ENCODE assay signal across 14 mouse cellular contexts in the genomic region with DNA sequence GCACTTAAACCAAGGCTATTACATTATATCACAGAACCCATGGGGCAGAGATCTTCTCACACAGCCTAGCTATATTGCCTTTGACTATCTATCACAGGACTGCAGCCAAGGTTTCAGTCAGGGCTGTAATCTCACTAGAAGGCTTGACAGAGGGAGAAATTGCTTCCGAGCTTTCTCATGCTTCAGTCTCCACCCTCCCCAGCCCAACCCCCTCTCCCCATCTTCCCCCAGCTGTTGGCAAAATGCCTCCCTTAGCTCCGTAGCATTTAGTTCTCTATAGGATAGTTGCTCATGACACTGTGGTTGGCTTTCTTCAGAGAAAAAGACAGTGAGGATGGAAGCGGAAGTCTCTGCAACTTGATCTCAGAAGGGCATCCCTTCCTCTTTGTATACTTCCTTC. TPM values are rescaled to one million over a fixed set of nuclear protein-coding genes. Genes with fewer than 3 reads are reported as not detected.
A peak's percentile ranks its signal among the peaks of the same experiment; 100 is the strongest.
DNase-seq lines count a peak whose midpoint lies in the region; ATAC-seq and TF ChIP-seq lines count a peak whose summit lies in the region.
"Had no signal": no experiment of that assay in that cellular context is flagged by ENCODE, and none has a peak within 500 bp of the region (broad histone marks: within the 10 kb centered on the region; RNA-seq: fewer than 3 reads in every experiment).

No protein-coding gene starts in this region.

- no peaks in the 10 kb centered on the region for H3K27me3 ChIP-seq in kidney, adult 2 months (replicated peaks; ENCODE audit: control insufficient read depth, insufficient read depth, low read length)
- H3K27me3 ChIP-seq in kidney, embryonic 14.5 days (ENCODE audit: control insufficient read depth, insufficient read depth, low read length): no peaks in the 10 kb centered on the region
- H3K27me3 ChIP-seq in liver, adult 2 months (ENCODE audit: control insufficient read depth, insufficient read depth, low read length): no peaks in the 10 kb centered on the region
- H3K27me3 ChIP-seq: neural tube, embryonic 13.5 days had no signal

- H3K27ac ChIP-seq in kidney, adult 2 months (ENCODE audit: insufficient read depth, low read depth, low read length): no peak overlapping the region
- no peak overlapping the region for H3K27ac ChIP-seq in kidney, embryonic 14.5 days (ENCODE audit: low read depth, low read length)
- H3K27ac ChIP-seq in liver, adult 2 months (replicated peaks; ENCODE audit: insufficient read depth, low read depth, low read length): no peak overlapping the region
- H3K27ac ChIP-seq: neural tube, embryonic 13.5 days had no signal

- no peaks in the 10 kb centered on the region for H3K4me1 ChIP-seq in kidney, adult 2 months (ENCODE audit: control insufficient read depth, insufficient read depth, low read length)
- H3K4me1 ChIP-seq in kidney, embryonic 14.5 days (ENCODE audit: control insufficient read depth, insufficient read depth, low read length): no peaks in the 10 kb centered on the region
- H3K4me1 ChIP-seq in liver, adult 2 months (ENCODE audit: control insufficient read depth, insufficient read depth, low read length): no peaks in the 10 kb centered on the region; the same call in 1 of the 2 replicates

- ATAC-seq in kidney, embryonic 14.5 days (ENCODE audit: low FRiP score, low TSS enrichment): no peak
- ATAC-seq in megakaryocyte-erythroid progenitor cell, adult 5-6 weeks (replicated peaks; ENCODE audit: low FRiP score, low TSS enrichment, poor library complexity, severe bottlenecking): peak; percentile 93

- DNase-seq in kidney, adult 2 months: peak; percentile 15
- DNase-seq in brain, adult 2 months (ENCODE audit: low read depth, low spot score): peak; percentile 36
- DNase-seq in liver, adult 2 months (ENCODE audit: extremely low read depth, low read depth, low spot score): peak; percentile 41
- DNase-seq in kidney, postnatal 10 days: no peak
- no peak for DNase-seq in kidney, adult 8-10 months
- DNase-seq: cerebellum, adult 11 months; gastrocnemius, postnatal 14 days; right cerebral cortex, postnatal 4 days; thymus, postnatal 36 days had no signal

- H3K4me3 ChIP-seq in kidney, adult 2 months (ENCODE audit: insufficient read depth, low read depth, low read length): no peak overlapping the region
- H3K4me3 ChIP-seq in kidney, embryonic 14.5 days (ENCODE audit: low read length): no peak overlapping the region
- no peak overlapping the region for H3K4me3 ChIP-seq in liver, adult 2 months (ENCODE audit: insufficient read depth, low read depth, low read length)
- H3K4me3 ChIP-seq: erythroblast, embryonic 14.5 days; neural tube, embryonic 13.5 days had no signal

- TF ChIP-seq POLR2A in kidney, adult 2 months (IDR thresholded peaks at IDR 0.05; ENCODE audit: low read depth, low read length): no peak
- TF ChIP-seq POLR2A in liver, adult 2 months (IDR thresholded peaks at IDR 0.05; ENCODE audit: extremely low read depth, insufficient read depth, low read length): no peak

- 0 out of 2 replicates have a peak, but pooled peaks cover 3% of the 10 kb centered on the region for H3K9me3 ChIP-seq in kidney, embryonic 14.5 days (ENCODE audit: control insufficient read depth, low read length)
- H3K9me3 ChIP-seq: neural tube, embryonic 13.5 days had no signal

- H3K4me2 ChIP-seq in kidney, embryonic 14.5 days (replicated peaks; ENCODE audit: low read depth, low read length): no peak overlapping the region
- H3K4me2 ChIP-seq: neural tube, embryonic 13.5 days had no signal

- H3K9ac ChIP-seq in kidney, embryonic 14.5 days (ENCODE audit: low read depth, low read length): no peak overlapping the region
- H3K9ac ChIP-seq in liver, adult 2 months (ENCODE audit: low read depth, low read length): no peak overlapping the region
- H3K9ac ChIP-seq: neural tube, embryonic 13.5 days had no signal

- no peaks in the 10 kb centered on the region for H3K36me3 ChIP-seq in kidney, adult 2 months (ENCODE audit: control insufficient read depth, insufficient read depth, low read length)
- H3K36me3 ChIP-seq in kidney, embryonic 14.5 days (ENCODE audit: control insufficient read depth, insufficient read depth, low read length): no peaks in the 10 kb centered on the region
- H3K36me3 ChIP-seq in liver, adult 2 months (ENCODE audit: control insufficient read depth, insufficient read depth, low read length): no peaks in the 10 kb centered on the region
- H3K36me3 ChIP-seq: G1E; neural tube, embryonic 13.5 days had no signal

- WGBS in kidney, adult 2 months: 49% methylated on average over 3 of the region's 3 CpGs
- WGBS in kidney, embryonic 14.5 days: 40% methylated on average over 3 of the region's 3 CpGs
- 67% methylated on average over 3 of the region's 3 CpGs for WGBS in liver, adult 2 months

- peaks cover 6% of the 10 kb centered on the region; the same call in 1 of the 2 replicates for H3K79me2 ChIP-seq in liver, adult 2 months (ENCODE audit: control insufficient read depth, insufficient read depth, low read length)

- no peak for TF ChIP-seq CTCF in kidney, adult 2 months (conservative IDR thresholded peaks at IDR 0.05; ENCODE audit: insufficient read depth, insufficient read length, low read depth, low read length)
- no peak for TF ChIP-seq CTCF in liver, adult 2 months (IDR thresholded peaks at IDR 0.05; ENCODE audit: low read depth, low read length)

RNA-seq across cellular contexts. Expression of gene Wipf1, which starts 54.0 kb away (rescaled TPM):
- 4.8 and 8.0 TPM in 2 replicates for polyA plus RNA-seq in kidney, adult 2 months (2012; rRNA removed)
- polyA plus RNA-seq in kidney, embryonic 14.5 days (2014; fragmentation: Nextera tagmentation; extraction: Ambion mirVana): 8.3 and 12.9 TPM in 2 replicates
- total RNA-seq in liver, adult 2 months (2014; rRNA removed): 1.4 and 1.9 TPM in 2 replicates
- polyA plus RNA-seq in liver, adult 2 months (2012; rRNA removed): 1.3 and 1.7 TPM in 2 replicates
- total RNA-seq in megakaryocyte-erythroid progenitor cell, adult 5-6 weeks (2014; fragmentation: Nextera tagmentation): 7.7 and 14.0 TPM in 2 replicates
- total RNA-seq in megakaryocyte-erythroid progenitor cell, adult 5-6 weeks (2017): 3.9 and 9.6 TPM in 2 replicates

Comparison
In these comparisons a context has a peak if more than half of its experiments do, and no peak if none do; other contexts are left out.
1. DNase-seq: peak in kidney, adult 2 months (single experiment), brain, adult 2 months (single experiment) and liver, adult 2 months (single experiment); none in kidney, postnatal 10 days (single experiment) and kidney, adult 8-10 months (0 of 2).